Mouse (Mus musculus) heart, adult 2 months (tissue): ENCODE data around the gene Rb1. TPM values are rescaled to one million over a fixed set of nuclear protein-coding genes. Genes with fewer than 3 reads are reported as not detected.

ENCODE experiments used
- DNase-seq, 2 experiments: peaks; one replicate each; pipeline ENCODE4 v3.0.0; 2021
- H3K27ac ChIP-seq: fragments of 200-600 bp; 2 replicates; pipeline ENCODE4 v1.8.1; 2022
- H3K27me3 ChIP-seq: fragments of 200-500 bp; 2 replicates; pipeline ENCODE4 v1.6.1; 2012; ENCODE audit warnings: mild to moderate bottlenecking, low read length, inconsistent platforms, mixed read lengths; ENCODE audit not compliant: control insufficient read depth, insufficient read depth
- H3K36me3 ChIP-seq: fragments of 200-500 bp; 2 replicates; pipeline ENCODE4 v1.6.1; 2012; ENCODE audit warnings: low read length, inconsistent platforms; ENCODE audit not compliant: control insufficient read depth, insufficient read depth
- H3K4me1 ChIP-seq: fragments of 200-500 bp; 2 replicates; pipeline ENCODE4 v1.6.1; 2011; ENCODE audit warnings: low read length; ENCODE audit not compliant: control insufficient read depth, insufficient read depth
- H3K4me3 ChIP-seq: fragments of 200-600 bp; 2 replicates; pipeline ENCODE4 v1.8.1; 2022
- H3K79me2 ChIP-seq: fragments of 200-500 bp; replicated peaks from 2 replicates; pipeline ENCODE4 v1.6.1; 2012; ENCODE audit warnings: mild to moderate bottlenecking, inconsistent platforms, low read length, moderate library complexity, mixed read lengths; ENCODE audit not compliant: control insufficient read depth, insufficient read depth
- H3K9ac ChIP-seq: fragments of 200-500 bp; 2 replicates; pipeline ENCODE4 v1.6.1; 2012; ENCODE audit warnings: low read depth, mild to moderate bottlenecking, control low read depth, inconsistent platforms, low read length, mixed read lengths
- CTCF ChIP-seq: fragments of 200-600 bp; IDR thresholded peaks from 2 replicates; pipeline ENCODE4 v1.8.1; 2022; ENCODE audit warnings: antibody characterized with exemption, mild to moderate bottlenecking, moderate library complexity
- EP300 ChIP-seq: fragments of 200-500 bp; IDR thresholded peaks from 2 replicates; pipeline ENCODE4 v1.6.1; 2011; ENCODE audit warnings: low read depth, low read length, control low read depth; ENCODE audit not compliant: insufficient read depth
- POLR2A ChIP-seq: fragments of 200-500 bp; IDR thresholded peaks from 2 replicates; pipeline ENCODE4 v1.6.1; 2011; ENCODE audit warnings: mild to moderate bottlenecking, low read depth, low read length, control low read depth; ENCODE audit not compliant: insufficient read depth
- WGBS: fragments of 180-500 bp; shearing (Covaris S2); methylation state at CpG from one replicate; pipeline ENCODE4 v1.1.7; 2018; 5-methylcytosine and 5-hydroxymethylcytosine counted together
- intact Hi-C: fragments of 180-260 bp; cut with DNase I; formaldehyde crosslinking; loops from one replicate; pipeline ENCODE4 v1.15.1; 2025
- polyA plus RNA-seq: library from polyadenylated mRNA; depleted of rRNA; stranded (reverse); fragments of >200 nt; gene quantifications from 2 replicates; pipeline ENCODE4 v1.2.3, GENCODE M21; 2012
- total RNA-seq, 2 experiments: library from RNA; stranded (reverse); gene quantifications; 2 replicates each; pipeline ENCODE4 v1.2.3; 2021

Rb1 gene
- total and polyA plus RNA-seq, 3 experiments = 5.1 to 19.2 (median 18.2) TPM

- H3K27ac ChIP-seq = peak overlapping the region; percentile 18
- intact Hi-C loops = no loop called here
- 44% methylated on average over 23 of the region's 23 CpGs for WGBS
Observed at GRCm38 (mm10) chr14:73370695-73371372, 45.2 kb upstream of the Rb1 start.

GRCm38 (mm10) chr14:73370078-73370670 is 44.6 kb upstream of the Rb1 start:
- H3K36me3 ChIP-seq = peaks cover 57% of the 10 kb centered on the region
- TF ChIP-seq POLR2A (no peak), EP300 (no peak), CTCF (no peak)

More at GRCm38 (mm10) chr14:73370695-73371372, 45.2 kb upstream of the Rb1 start:
- Histone ChIP-seq H3K36me3 (peaks cover 64% of the 10 kb centered on the region), H3K9ac (no peak overlapping the region), H3K27me3 (no peaks in the 10 kb centered on the region), H3K4me1 (peaks cover 29% of the 10 kb centered on the region), H3K79me2 (peaks cover 4% of the 10 kb centered on the region), H3K4me3 (no peak overlapping the region)
- TF ChIP-seq EP300 (no peak), POLR2A (no peak), CTCF (no peak)
- no peak for DNase-seq

DNA sequence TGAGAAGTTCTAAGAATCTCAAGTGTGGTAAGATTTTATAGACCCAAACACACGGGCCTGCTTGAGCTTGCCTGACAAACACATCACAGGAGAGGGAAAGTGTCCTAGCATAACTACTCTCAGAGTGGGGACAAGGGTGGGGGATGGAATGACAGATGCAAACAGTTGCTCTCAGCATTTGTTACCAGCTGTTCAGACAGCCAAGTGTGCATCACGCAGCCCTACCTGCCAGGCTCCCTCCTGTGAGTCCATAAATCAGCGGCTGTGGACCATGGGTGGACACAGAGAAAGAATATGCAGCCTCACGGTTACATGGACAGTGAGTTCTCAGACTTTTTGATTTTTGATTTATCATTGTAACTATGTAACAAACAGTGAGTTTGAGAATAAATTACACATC is 44.0 kb upstream of the Rb1 start:
- peaks cover 52% of the 10 kb centered on the region for H3K36me3 ChIP-seq
- intact Hi-C loops = no loop called here
- H3K4me1 ChIP-seq = peaks cover 25% of the 10 kb centered on the region
- TF ChIP-seq CTCF = no peak
- no peak for TF ChIP-seq EP300
- no peak for TF ChIP-seq POLR2A
- H3K4me3 ChIP-seq = no peak overlapping the region
- peak overlapping the region; percentile 10; the same call in 1 of the 2 replicates for H3K27ac ChIP-seq
- H3K9ac ChIP-seq = no peak overlapping the region
- H3K27me3 ChIP-seq = no peaks in the 10 kb centered on the region
- H3K79me2 ChIP-seq = peaks cover 4% of the 10 kb centered on the region
- WGBS = 72% methylated on average over 4 of the region's 4 CpGs
- no peak for DNase-seq

More at GRCm38 (mm10) chr14:73370078-73370670, 44.6 kb upstream of the Rb1 start:
- H3K27me3 ChIP-seq = no peaks in the 10 kb centered on the region
- H3K4me1 ChIP-seq = peaks cover 27% of the 10 kb centered on the region
- H3K27ac ChIP-seq = peak overlapping the region; percentile 18
- DNase-seq = no peak
- H3K79me2 ChIP-seq = peaks cover 4% of the 10 kb centered on the region
- no peak overlapping the region for H3K4me3 ChIP-seq
- WGBS = 32% methylated on average over 11 of the region's 11 CpGs
- intact Hi-C loops = no loop called here
- H3K9ac ChIP-seq = no peak overlapping the region

- Histone ChIP-seq H3K27ac (no peak overlapping the region), H3K27me3 (no peaks in the 10 kb centered on the region), H3K36me3 (peaks cover 46% of the 10 kb centered on the region), H3K9ac (no peak overlapping the region), H3K4me1 (peaks cover 20% of the 10 kb centered on the region), H3K4me3 (no peak overlapping the region), H3K79me2 (peaks cover 4% of the 10 kb centered on the region)
- TF ChIP-seq CTCF (no peak), POLR2A (no peak), EP300 (no peak)
- no peak for DNase-seq
- intact Hi-C loops = no loop called here
- WGBS = 69% methylated on average over 13 of the region's 13 CpGs
Observed at GRCm38 (mm10) chr14:73368966-73369365, 43.3 kb upstream of the Rb1 start.

GRCm38 (mm10) chr14:73368221-73368620 is 42.6 kb upstream of the Rb1 start:
- 88% methylated on average over 13 of the region's 13 CpGs for WGBS
- H3K27ac ChIP-seq = no peak overlapping the region
- intact Hi-C loops = no loop called here
- H3K36me3 ChIP-seq = peaks cover 40% of the 10 kb centered on the region
- H3K9ac ChIP-seq = no peak overlapping the region
- H3K4me3 ChIP-seq = no peak overlapping the region
- DNase-seq = no peak
- peaks cover 17% of the 10 kb centered on the region for H3K4me1 ChIP-seq
- H3K79me2 ChIP-seq = peaks cover 4% of the 10 kb centered on the region
- H3K27me3 ChIP-seq = no peaks in the 10 kb centered on the region
- TF ChIP-seq CTCF = no peak
- no peak for TF ChIP-seq POLR2A
- TF ChIP-seq EP300 = no peak

GRCm38 (mm10) chr14:73366278-73366677 is 40.7 kb upstream of the Rb1 start:
- no peak overlapping the region for H3K4me3 ChIP-seq
- peaks cover 13% of the 10 kb centered on the region for H3K4me1 ChIP-seq
- 82% methylated on average over 11 of the region's 11 CpGs for WGBS
- no peak for DNase-seq
- peaks cover 42% of the 10 kb centered on the region for H3K36me3 ChIP-seq
- TF ChIP-seq CTCF = no peak
- TF ChIP-seq EP300 = no peak
- TF ChIP-seq POLR2A = no peak
- H3K27ac ChIP-seq = no peak overlapping the region
- intact Hi-C loops = no loop called here
- H3K9ac ChIP-seq = no peak overlapping the region
- H3K79me2 ChIP-seq = peaks cover 2% of the 10 kb centered on the region; the same call in 1 of the 2 replicates
- no peaks in the 10 kb centered on the region for H3K27me3 ChIP-seq
